Mouse (Mus musculus) kidney, adult 2 months (tissue): ENCODE measurements around the gene Gm1979.
"Not testable (repeated sequence)": the region's sequence is repeated elsewhere in the genome, so short reads cannot be mapped to it uniquely, and the experiment has no call there.

Experiments used
- CTCF ChIP-seq: fragments of 200-500 bp; conservative IDR thresholded peaks from 2 replicates; pipeline ENCODE4 v1.5.1; 2011; ENCODE audit warnings: low read depth, mild to moderate bottlenecking, control low read depth, low read length, moderate library complexity, mixed read lengths; ENCODE audit not compliant: insufficient read depth, insufficient read length
- POLR2A ChIP-seq: fragments of 200-500 bp; IDR thresholded peaks from one replicate; pipeline ENCODE4 v1.6.1; 2011; ENCODE audit warnings: low read depth, low read length, control low read depth

DNA sequence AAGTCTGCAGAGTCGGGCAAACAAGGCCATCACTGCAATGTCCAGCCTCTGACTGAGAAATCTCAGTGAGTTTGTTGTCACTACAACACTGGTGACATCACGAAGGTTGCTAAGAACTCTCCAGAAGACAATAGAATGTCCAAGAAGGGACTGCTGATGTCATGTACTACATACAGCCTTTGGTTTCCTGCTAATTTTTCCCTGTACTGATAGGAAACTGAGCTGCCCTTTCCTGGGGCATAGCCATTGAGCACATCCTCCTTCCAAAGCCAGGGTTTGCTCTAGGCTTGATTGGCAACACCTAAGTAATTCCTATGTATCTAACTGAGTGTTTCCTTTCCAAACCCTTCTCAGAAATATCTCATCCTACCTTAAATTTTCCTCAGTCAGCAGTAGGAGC, at the start of gene Gm1979:
- TF ChIP-seq POLR2A, CTCF: not testable (repeated sequence)
